Mouse (Mus musculus): ENCODE measurements around the gene Itk.

GRCm38 (mm10) chr11:46430123-46430522, 40.8 kb upstream of the Itk start:
- TF ChIP-seq POLR2A (IDR thresholded peaks at IDR 0.05; ENCODE audit: control insufficient read depth, extremely low read depth, insufficient read depth, low read length, poor library complexity) (no peak), CTCF (IDR thresholded peaks at IDR 0.05; ENCODE audit: borderline replicate concordance, control insufficient read depth, extremely low read depth, insufficient read depth, low read length, poor library complexity) (no peak)

Data from thymus, adult 2 months (tissue).